Mouse (Mus musculus) central nervous system, embryonic 14 days (tissue): ENCODE data around the gene Cpn1. TPM values are rescaled to one million over a fixed set of nuclear protein-coding genes. Genes with fewer than 3 reads are reported as not detected.

Experiments
- polyA plus RNA-seq: library from polyadenylated mRNA; depleted of rRNA; stranded (reverse); fragments of >200 nt; gene quantifications from 2 replicates; pipeline ENCODE4 v1.2.3, GENCODE M21; 2012; rRNA removed

Gene Cpn1
- polyA plus RNA-seq = 0.15 and 0.16 TPM in 2 replicates

DNA sequence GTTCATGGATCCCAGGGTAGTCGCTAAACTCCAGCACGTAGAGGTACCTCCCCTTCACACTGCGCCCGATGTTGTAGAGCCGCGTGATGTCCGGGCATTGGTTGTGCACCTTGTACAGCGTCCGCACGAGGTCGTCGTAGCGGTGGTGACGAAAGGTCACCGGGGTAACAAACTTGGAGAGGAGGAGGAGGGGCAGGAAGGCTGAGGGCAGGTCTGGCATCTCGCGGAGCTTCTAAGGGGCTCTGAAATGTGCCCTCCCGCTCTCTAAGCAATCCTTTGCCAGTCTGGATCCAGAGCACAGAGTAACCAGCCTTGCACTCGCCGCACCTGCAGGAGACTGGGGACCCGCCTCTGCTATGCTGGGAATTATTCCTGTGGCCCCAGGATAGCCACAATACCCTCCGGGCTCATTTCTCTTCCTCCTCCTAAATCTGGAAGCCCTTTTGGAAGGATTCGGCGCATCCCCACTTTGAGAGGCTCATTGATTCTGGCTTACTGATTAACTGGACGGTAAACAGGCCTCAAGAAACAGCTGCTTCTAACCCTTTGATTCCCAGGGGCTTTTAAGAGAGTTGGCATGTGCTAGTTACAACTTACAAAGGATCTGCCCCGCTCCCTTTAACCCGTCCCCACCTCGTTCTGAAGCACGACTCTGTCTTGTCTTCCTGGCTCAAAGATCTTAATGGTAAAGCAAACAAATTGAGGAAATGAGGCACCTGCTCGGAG lies at the start of gene Cpn1:
TSS of gene Cpn1 (minus strand) at position 488 of the 726 bp plus-strand sequence.

DNA sequence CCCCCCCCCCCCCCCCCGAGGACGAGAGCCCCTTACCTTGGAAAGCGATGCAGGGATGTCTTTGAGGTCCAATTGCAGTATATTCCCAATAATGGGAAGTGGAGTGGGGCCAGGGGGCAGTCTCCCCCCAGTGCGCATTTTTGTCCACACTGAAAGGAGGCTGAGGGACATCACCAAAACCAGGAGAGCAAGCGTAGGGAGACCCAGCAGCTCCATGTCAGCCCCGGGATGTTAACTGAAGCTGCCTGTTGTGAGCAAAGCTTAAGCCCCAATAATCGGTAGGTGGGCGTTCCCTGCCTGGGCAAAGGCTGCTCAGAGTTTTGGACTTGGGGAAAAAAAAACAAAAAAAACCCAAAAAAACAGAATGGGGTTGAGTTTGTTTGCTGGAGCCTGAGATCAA lies 42.6 kb upstream of the Cpn1 start, which contains the start of gene Cyp2c23:
TSS of gene Cyp2c23 (minus strand) at position 237 of the 400 bp plus-strand sequence.

DNA sequence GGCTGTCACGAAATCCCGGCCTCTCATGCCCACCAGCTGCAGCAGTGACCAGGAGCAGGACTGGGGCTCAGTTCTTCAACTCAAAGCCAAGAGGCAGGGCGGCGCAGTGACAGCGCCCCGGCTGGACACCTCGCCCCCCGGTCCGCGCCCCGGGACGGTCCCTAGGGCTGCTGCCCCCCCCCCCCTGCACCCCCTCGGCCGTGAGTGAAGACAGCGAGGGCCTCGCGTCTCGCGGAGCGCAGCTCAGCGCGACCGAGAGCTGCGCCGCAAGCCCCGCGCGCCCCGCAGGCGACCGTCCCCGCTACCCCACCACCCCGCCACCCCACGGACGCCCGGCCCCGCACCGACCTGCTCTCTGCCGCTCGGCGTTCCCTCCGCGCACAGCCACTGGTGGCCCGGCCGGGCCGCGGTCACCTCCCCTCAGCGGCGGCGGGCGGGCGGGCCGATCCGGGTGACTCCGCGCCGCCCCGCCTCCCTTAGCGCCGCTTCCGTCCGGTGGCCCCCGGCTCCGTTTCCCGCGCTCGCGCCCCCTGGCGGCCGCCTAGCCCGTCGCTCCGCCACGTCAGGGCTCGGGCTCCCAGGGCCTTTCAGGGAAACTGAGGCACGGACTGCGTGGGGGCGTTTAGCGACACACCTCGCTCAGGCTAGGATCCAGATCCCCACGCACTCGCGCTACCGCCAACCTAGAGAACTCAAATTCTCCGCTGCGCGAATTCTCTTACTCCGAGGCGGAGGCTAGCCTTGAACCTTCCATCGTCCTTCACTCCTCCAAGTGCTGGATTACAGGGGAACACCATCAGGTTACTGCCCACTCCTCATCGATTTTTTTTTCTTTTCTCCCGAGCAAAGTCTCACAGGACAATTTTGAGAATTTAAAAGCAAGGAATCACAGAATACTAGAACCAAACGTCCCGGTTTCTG lies 46.3 kb downstream of the Cpn1 start, which contains the start of gene Dnmbp:
TSS of gene Dnmbp (minus strand) at position 423 of the 921 bp plus-strand sequence.

Other genes with a start within 250 kb of the Cpn1 start
- 4.7 and 6.4 TPM in 2 replicates for gene Cutc, start 233.6 kb downstream of the Cpn1 start, polyA plus RNA-seq
- gene Cox15, start 233.6 kb downstream of the Cpn1 start, polyA plus RNA-seq = 15.0 and 17.5 TPM in 2 replicates
- 0.07 and 0.14 TPM in 2 replicates for gene Abcc2, start 204.4 kb downstream of the Cpn1 start, polyA plus RNA-seq
- gene Dnmbp, start 46.4 kb downstream of the Cpn1 start, polyA plus RNA-seq = 14.7 and 16.9 TPM in 2 replicates
- 0.05 TPM in 2 replicates for gene Cyp2c23, start 42.7 kb upstream of the Cpn1 start, polyA plus RNA-seq
- gene Erlin1, start 83.2 kb upstream of the Cpn1 start, polyA plus RNA-seq = 21.8 and 23.1 TPM in 2 replicates
- gene Chuk, start 120.9 kb upstream of the Cpn1 start, polyA plus RNA-seq = 119 and 127 TPM in 2 replicates
- gene Cwf19l1, start 149.3 kb upstream of the Cpn1 start, polyA plus RNA-seq = 31.1 and 32.5 TPM in 2 replicates
- 120 and 145 TPM in 2 replicates for gene Bloc1s2, start 159.9 kb upstream of the Cpn1 start, polyA plus RNA-seq
- gene Pkd2l1, start 205.9 kb upstream of the Cpn1 start, polyA plus RNA-seq = 0.23 and 0.25 TPM in 2 replicates
- gene Scd3, start 216.7 kb upstream of the Cpn1 start, polyA plus RNA-seq = 2.2 and 2.3 TPM in 2 replicates